Mouse (Mus musculus): ENCODE data around the gene Gramd1a. TPM values are rescaled to one million over a fixed set of nuclear protein-coding genes. Genes with fewer than 3 reads are reported as not detected.

Gene Gramd1a
- total RNA-seq, 2 experiments from 2014 or later = 24.6 to 71.7 TPM

- peak; percentile 28 for ATAC-seq (replicated peaks; ENCODE audit: poor library complexity)
Measured at GRCm38 (mm10) chr7:31151301-31152241, 4.1 kb downstream of the Gramd1a start.

GRCm38 (mm10) chr7:31150566-31151300, 5.0 kb downstream of the Gramd1a start:
- peak; percentile 50 for ATAC-seq (replicated peaks; ENCODE audit: poor library complexity)

- no peak for ATAC-seq (replicated peaks; ENCODE audit: poor library complexity)
Measured at GRCm38 (mm10) chr7:31149751-31150565, 5.7 kb downstream of the Gramd1a start.

GRCm38 (mm10) chr7:31149271-31149670, 6.4 kb downstream of the Gramd1a start:
- no peak for ATAC-seq (replicated peaks; ENCODE audit: poor library complexity)

- peak; percentile 64 for ATAC-seq (replicated peaks; ENCODE audit: poor library complexity)
Measured at GRCm38 (mm10) chr7:31148756-31149155, 6.9 kb downstream of the Gramd1a start.

- ATAC-seq (replicated peaks; ENCODE audit: poor library complexity) = peak; percentile 15; the same call in 1 of the 2 replicates
Measured at GRCm38 (mm10) chr7:31148086-31148485, 7.6 kb downstream of the Gramd1a start.

- ATAC-seq (replicated peaks; ENCODE audit: poor library complexity) = no peak
Measured at GRCm38 (mm10) chr7:31145596-31146160, 10.0 kb downstream of the Gramd1a start.

- no peak for ATAC-seq (replicated peaks; ENCODE audit: poor library complexity)
Measured at GRCm38 (mm10) chr7:31144886-31145285, 10.8 kb downstream of the Gramd1a start.

- ATAC-seq (replicated peaks; ENCODE audit: poor library complexity) = no peak
Measured at GRCm38 (mm10) chr7:31140941-31141340, 14.8 kb downstream of the Gramd1a start.

- ATAC-seq (replicated peaks; ENCODE audit: poor library complexity) = no peak
Measured at GRCm38 (mm10) chr7:31140302-31140701, 15.4 kb downstream of the Gramd1a start.

GRCm38 (mm10) chr7:31139765-31140164, 15.9 kb downstream of the Gramd1a start:
- peak; percentile 96 for ATAC-seq (replicated peaks; ENCODE audit: poor library complexity)

GRCm38 (mm10) chr7:31135717-31136116, 20.0 kb downstream of the Gramd1a start:
- no peak for ATAC-seq (replicated peaks; ENCODE audit: poor library complexity)

GRCm38 (mm10) chr7:31131866-31132265, 23.8 kb downstream of the Gramd1a start:
- ATAC-seq (replicated peaks; ENCODE audit: poor library complexity) = no peak

- ATAC-seq (replicated peaks; ENCODE audit: poor library complexity) = peak; percentile 89
Measured at GRCm38 (mm10) chr7:31130841-31131240, 24.9 kb downstream of the Gramd1a start.

GRCm38 (mm10) chr7:31130197-31130596, 25.5 kb downstream of the Gramd1a start:
- ATAC-seq (replicated peaks; ENCODE audit: poor library complexity) = no peak

GRCm38 (mm10) chr7:31128157-31128705, 27.5 kb downstream of the Gramd1a start:
- ATAC-seq (replicated peaks; ENCODE audit: poor library complexity) = no peak

GRCm38 (mm10) chr7:31126851-31127724, 28.6 kb downstream of the Gramd1a start, which contains the start of gene Scn1b:
Gene Scn1b (minus strand): TSS chr7:31127003.
- ATAC-seq (replicated peaks; ENCODE audit: poor library complexity) = 0 out of 2 replicates have a peak, but pooled peaks have one; percentile 16

- no peak for ATAC-seq (replicated peaks; ENCODE audit: poor library complexity)
Measured at GRCm38 (mm10) chr7:31126211-31126751, 29.4 kb downstream of the Gramd1a start.

- peak; percentile 7; the same call in 1 of the 2 replicates for ATAC-seq (replicated peaks; ENCODE audit: poor library complexity)
Measured at GRCm38 (mm10) chr7:31125116-31125515, 30.6 kb downstream of the Gramd1a start.

Measured in megakaryocyte progenitor cell, adult 5-6 weeks (primary cell).